Mouse (Mus musculus) brain, adult 2 months (tissue): ENCODE results near the gene Pcdh17.

Experiments
- DNase-seq: peaks from one replicate; pipeline ENCODE4 v3.0.0; 2011; ENCODE audit warnings: low read depth, low spot score

Pcdh17 gene

GRCm38 (mm10) chr14:84443288-84443686, at the start of gene Pcdh17:
Gene Pcdh17 (plus strand): TSS chr14:84443563.
- peak; percentile 97 for DNase-seq

DNA sequence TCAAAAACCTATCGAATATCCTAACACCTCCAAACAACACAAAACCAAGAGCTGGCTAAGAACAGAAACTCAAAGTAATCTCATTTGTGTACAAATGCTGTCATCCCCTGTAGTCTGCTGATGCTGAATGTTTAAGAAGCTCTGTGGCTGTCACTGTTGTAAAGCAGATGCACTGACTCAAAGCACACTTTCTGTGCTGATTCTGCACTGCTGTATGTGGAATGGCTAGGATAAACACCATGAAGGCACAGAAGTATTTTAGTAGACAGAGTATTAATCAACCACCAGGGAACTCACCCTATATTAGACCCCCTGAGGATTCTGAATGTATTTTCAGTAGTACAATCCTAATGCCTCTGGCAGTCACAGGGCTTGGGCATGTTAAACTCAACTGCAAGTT, 46.2 kb upstream of the Pcdh17 start:
- DNase-seq, result peak; percentile 6

GRCm38 (mm10) chr14:84424736-84425135, 18.6 kb upstream of the Pcdh17 start:
- DNase-seq, result no peak

DNA sequence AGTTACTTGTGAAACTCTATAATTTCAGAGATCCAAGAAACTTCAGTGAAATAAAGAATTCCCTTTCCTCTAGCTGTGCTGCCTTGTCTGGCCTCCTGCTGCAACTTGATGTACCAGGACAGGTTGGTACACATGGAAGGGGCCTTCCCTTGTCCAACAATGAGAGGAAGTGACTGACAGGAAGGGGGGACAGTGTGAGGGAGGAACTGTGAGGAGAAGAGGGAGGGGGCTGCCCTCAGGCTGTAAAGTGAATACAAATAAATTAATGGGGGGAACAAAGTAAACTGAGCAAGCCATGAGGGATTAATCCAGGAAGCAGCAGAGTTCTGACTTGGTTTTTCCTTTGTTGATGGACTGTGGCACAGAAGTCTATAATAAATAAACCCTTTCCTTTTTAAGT, 16.7 kb upstream of the Pcdh17 start:
- no peak for DNase-seq

DNA sequence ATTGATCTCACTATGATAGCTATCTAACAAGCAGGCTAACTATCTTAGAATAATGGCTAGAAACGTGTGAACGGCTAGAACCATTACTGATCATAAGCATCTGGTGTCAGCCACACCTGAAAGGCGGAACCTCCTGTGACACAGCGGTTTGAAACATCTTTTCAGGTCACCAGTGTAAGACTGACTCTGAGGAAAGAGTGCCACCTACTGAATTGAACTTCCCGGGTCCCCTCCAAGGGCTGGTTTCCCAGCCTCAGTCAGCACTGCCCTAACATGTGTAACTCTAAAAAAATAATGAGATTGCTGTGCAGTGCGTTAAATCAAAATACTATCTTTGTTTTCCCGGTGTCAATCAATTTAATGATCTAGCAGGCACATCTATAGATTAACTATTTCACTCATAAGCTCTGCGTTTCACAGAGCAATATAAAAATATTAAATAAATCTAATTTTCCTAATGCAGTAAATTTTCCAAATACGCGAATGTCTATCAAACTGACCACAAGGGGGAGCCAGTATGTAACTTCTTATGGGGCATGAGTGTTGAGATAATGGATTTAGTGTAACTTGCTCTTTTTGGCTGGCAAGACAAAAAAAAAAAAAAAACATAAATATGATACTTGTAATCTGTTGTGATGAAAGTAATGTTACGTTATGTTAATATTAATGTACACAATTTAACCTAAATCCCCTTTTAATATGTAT, 5.1 kb upstream of the Pcdh17 start:
- peak; percentile 67 for DNase-seq

GRCm38 (mm10) chr14:84440903-84441302, 2.5 kb upstream of the Pcdh17 start:
- peak; percentile 51 for DNase-seq

DNA sequence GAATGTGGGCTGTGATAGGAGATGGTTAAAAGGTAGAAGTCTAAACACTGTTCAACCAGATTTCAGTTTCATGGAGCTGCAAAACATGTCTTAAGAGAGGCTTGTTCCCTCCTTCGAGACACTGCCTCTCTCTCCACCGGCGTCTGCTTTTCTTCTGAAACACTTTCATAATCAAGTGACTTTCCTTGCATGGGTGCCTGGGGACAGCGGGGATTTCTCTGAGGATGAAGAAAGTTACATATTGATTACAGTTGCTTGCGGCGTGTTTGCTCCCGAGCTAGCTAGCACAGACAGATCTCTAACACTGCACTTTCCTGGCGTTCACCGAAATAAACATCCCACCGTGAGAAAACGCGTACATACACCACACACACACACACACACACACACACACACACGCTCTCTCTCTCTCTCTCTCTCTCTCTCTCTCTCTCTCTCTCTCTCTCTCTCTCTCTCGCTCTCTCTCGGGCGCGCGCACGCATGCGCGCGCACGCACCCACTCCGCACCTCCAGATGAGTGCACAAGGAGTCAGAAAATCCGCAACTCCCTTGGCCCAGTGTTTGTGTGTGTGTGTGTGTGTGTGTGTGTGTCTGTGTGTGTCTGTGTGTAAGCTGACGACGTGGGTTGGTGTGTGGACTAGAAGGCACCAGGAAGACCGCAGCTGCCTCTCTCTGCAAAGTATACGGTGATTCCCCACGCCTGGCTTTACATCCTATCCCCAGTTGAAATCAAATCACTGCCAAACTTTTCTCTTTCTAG, 655 bp upstream of the Pcdh17 start:
- DNase-seq, result peak; percentile 59

DNA sequence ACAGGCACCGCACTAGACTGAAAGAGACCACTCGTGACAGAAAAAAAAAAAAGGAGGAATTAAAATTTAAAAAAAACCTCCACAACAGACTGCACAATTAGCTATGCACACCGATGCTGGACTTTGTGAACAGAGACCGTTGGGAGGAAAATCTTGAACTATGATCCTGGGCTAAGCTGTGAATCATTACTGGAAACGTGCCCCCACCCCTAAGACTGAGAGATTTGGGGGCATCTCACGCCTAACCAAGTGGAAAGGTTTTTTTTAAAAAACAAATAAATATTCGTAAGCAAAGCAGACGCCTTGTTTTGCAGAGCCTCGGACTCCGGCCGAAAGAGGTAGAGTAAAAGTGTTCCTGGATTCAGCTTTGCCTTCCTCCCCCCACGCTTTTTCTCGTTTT, 398 bp downstream of the Pcdh17 start:
- no peak for DNase-seq

DNA sequence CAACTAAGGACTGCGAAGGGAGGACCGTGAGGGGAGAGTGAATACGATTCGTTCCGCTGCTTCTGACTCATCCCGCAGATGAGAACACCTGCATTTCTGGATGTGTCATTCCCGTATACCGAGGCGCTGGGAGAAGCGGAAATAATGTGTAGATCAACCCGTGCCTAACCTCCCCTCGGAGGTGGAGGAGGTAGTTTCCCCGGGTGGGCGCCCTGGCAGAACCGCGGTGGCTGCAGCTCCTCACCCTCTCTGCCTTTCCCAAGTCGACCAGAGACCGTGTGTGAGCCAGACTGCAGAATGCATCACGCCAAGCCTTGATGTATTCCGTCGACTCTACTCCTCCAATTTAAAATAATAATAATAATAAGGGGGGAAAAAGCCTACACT, 906 bp downstream of the Pcdh17 start:
- peak; percentile 81 for DNase-seq

DNA sequence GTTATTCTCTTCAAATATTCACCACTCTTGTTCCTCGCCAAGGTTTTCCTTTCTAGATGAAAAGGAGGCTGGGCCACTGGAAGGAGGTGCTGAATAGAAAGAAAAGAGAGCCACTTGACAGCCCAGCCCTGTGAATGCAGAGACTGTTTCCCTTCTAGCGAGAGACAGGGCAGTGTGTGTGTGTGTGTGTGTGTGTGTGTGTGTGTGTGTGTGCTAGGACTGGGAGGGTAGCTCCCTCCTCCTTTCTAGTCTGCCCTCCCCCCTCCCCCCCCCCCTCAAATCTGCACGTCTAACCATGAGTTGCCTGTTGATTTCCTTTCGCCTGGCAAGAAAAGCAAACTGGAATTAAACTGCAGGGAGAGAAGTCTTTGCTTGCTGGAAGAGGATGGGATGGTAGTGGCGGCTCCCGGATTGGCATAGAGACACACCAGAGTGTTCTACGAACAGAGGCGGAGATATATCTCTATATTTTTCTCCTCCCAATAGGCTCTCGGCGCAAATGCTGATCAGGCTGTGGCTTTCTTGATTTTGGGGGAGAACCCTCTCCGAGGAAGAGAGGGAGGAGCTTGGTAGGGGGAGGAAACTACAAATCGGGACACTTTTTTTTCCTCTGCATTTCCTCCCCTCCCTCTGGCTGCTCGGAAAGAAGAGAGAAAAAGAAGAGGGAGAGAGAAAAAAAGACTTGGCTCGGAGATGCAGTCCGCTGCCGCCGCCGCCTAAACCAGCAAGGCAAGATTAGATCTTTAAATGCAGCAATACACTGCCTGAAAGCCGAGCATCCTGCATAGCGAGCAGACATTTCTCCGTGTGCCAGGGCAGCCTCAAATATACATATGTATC, 1.5 kb downstream of the Pcdh17 start:
- DNase-seq, result peak; percentile 76

- DNase-seq, result peak; percentile 76
Observed at GRCm38 (mm10) chr14:84445503-84446410, 2.4 kb downstream of the Pcdh17 start.

DNA sequence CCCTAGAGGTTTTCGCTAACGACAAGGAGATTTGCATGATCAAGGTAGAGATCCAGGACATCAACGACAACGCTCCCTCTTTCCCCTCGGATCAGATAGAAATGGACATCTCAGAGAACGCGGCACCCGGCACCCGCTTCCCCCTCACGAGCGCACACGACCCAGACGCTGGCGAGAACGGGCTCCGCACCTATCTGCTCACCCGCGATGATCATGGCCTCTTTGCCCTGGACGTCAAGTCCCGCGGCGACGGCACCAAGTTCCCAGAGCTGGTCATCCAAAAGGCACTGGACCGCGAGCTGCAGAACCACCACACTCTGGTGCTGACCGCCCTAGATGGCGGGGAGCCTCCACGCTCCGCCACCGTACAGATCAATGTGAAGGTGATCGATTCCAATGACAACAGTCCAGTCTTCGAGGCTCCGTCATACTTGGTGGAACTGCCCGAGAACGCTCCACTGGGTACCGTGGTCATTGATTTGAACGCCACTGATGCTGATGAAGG, 3.1 kb downstream of the Pcdh17 start:
- DNase-seq, result no peak

DNA sequence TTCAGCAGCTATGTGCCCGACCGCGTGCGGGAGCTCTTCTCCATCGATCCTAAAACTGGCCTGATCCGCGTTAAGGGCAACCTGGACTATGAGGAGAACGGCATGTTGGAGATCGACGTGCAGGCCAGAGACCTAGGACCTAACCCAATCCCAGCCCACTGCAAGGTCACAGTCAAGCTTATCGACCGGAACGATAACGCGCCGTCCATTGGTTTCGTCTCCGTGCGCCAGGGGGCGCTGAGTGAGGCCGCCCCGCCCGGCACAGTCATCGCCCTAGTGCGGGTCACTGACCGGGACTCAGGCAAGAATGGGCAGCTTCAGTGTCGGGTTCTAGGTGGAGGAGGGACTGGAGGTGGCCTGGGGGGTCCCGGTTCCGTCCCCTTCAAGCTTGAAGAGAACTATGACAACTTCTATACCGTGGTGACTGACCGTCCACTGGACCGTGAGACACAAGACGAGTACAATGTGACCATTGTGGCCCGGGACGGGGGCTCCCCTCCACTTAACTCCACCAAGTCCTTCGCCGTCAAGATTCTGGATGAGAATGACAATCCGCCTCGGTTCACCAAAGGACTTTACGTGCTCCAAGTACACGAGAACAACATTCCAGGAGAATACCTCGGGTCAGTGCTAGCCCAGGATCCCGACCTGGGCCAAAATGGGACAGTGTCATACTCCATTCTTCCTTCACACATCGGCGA, 3.7 kb downstream of the Pcdh17 start:
- DNase-seq, result peak; percentile 64

- DNase-seq, result peak; percentile 63
Observed at GRCm38 (mm10) chr14:84447661-84448380, 4.5 kb downstream of the Pcdh17 start.

DNA sequence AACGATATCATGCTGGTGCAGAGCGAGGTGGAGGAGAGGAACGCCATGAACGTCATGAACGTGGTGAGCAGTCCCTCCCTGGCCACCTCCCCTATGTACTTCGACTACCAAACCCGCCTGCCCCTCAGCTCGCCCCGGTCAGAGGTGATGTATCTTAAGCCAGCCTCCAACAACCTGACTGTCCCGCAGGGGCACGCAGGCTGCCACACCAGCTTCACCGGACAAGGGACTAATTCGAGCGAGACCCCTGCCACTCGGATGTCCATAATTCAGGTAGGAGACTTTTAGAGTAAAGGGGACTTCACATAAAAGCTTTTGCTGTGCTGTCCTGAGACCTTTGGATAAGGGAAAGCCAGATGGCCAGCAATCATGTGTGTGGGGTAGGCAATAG, 5.0 kb downstream of the Pcdh17 start:
- no peak for DNase-seq

GRCm38 (mm10) chr14:84454074-84454845, 10.9 kb downstream of the Pcdh17 start:
- DNase-seq, result no peak

GRCm38 (mm10) chr14:84475491-84475890, 32.1 kb downstream of the Pcdh17 start:
- no peak for DNase-seq

GRCm38 (mm10) chr14:84476336-84476735, 33.0 kb downstream of the Pcdh17 start:
- no peak for DNase-seq

DNA sequence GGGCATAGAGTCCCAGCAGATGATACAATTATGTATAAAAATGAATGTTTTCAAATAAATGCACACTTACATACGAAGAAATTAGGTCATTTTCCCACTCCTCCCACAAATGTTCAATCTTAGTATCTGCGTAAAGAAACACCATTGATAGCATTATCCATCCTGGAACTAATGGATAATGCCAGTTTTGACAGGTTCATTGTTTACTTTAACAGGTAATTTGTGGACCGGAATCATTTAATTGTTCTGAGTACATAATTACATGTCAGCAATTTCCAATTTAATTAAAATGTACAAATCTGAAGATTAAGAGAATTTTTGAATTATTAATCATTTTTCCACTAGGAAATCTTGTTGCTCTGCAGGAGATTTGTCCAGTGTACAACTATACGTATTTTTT, 33.5 kb downstream of the Pcdh17 start:
- DNase-seq, result no peak
